Mouse (Mus musculus): ENCODE data around the gene Dnttip1.

The Dnttip1 gene

DNA sequence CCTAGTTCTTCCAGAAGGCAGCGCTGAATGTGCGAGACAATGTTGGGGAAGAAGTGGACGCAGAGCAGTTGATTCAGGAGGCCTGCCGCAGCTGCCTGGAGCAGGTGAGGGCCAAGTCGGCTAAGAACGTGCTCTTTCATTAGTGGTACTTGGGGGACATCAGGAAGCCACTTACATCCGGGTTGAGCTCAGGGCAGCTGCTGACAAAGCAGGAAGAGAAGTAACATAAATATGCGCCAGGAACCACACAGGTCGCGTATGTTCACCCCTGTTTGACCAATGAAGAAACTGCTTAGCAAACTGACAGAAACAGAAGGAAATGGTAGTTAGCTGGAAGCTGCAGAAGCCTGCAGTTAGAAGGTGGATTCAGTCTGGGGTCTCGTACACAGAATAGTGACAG, 8.3 kb downstream of the Dnttip1 start:
- no peak for DNase-seq (ENCODE audit: low spot score)

DNA sequence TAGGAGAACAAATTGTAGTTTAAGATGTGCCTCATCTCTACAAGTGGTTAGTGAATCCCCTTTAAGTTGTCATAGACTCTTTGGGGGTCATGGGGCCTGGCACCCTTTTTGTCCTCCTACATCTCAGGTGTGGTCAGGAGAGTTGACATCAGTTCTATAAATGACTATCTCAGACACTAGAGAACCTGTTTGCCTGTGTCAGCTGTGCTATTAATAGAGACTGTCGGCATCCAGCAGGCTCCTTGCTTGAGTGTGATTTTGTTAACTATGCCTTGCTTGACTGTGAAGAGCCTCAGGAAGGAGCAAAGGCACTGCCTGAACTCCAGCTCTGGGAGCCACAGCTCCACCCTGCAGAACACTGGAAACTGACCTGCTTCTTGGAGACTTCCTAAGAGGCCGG, 9.0 kb downstream of the Dnttip1 start:
- DNase-seq (ENCODE audit: low spot score): no peak

DNA sequence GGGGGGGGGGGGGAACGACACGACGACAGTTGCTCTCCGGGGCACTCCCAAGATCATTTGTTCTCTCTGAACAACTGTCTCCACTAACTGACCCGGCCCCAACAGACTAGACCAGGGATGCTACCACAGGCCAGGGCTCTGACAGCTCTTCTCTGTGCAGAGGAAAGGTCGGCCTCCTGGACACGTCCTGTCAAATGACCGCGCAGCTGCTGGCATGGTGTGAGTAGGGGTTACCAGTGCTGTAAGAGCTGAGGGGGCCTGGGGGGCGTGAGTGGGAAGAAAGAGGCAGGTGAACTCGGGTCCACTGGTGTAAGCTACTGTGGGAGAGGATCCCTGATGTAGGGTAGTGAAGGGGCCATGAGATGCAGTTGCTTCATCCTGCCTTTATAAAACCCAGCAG, 12.1 kb downstream of the Dnttip1 start:
- DNase-seq (ENCODE audit: low spot score): no peak

DNA sequence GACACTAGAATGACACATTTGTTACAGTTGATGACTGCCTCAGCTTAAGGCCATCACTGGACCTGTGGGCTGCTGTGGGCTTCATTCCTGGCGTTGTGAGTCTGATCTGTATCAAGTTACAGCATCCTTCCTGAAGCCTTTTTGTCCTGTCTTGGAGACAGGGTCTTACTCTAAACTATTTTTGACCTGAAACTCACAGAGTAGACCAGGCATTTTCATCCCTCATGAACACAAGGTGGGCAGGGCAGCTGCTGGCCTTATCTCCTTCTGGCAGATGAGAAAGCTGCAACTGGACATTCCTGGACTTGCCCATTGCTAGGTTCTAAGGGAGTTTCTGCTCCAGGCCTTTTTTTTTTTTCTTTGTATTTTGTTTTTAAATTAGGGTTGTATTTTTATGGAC, 12.9 kb downstream of the Dnttip1 start:
- no peak for DNase-seq (ENCODE audit: low spot score)

DNA sequence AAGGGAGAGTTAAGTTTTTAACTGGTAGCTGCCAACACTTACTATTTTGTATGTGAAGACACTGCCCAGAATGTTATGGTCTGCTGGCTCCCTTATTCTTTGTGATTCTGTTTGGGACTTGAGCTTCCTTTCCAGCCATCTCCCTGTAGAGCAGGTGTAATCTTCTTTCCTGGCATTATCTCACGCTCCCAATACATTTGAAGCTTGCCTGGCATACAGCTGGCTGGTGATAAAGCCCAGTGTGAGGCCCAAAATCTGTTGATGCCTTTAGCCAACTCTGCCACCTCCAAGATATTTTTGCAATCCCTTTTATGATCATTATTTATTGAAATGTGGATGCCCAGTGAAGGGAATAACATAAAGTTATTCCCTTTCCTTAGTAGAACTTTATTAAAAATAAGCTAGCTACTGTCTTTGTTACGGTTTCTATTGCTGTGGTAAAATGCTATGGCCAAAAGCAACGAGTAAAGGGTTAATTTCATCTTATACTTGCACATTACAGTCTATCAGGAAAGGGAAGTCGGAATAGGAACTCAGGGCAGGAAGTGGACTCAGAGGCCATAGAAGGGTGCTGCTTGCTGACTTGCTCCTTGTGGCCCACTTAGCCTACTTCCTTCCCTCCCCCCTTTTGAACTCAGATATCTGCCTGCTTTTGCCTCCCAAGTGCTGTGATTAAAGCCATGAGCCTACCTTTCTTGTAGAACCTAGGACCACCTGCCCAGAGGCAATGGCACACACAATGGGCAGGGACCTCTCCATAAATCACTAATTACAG, 14.5 kb downstream of the Dnttip1 start:
- no peak for DNase-seq (ENCODE audit: low spot score)

DNA sequence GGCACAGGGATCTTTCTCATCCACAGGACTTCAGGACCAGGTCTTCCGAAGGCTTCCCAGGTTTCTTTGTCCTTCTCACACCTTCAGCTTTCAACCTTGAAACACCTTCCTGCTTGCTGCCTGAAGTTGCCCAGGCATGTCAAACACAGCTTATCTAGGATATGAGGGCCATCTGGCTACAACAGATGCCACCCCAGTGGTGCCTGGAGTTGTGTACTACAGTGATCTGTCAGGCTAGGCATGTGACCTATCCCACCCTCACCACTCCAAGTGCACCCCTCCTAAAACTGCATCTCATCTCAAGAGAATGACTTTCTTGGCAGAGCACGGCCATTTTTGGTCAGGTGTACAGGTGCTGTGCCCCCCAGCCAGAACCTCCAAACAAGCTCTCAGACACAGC, 15.7 kb downstream of the Dnttip1 start:
- no peak for DNase-seq (ENCODE audit: low spot score)

DNA sequence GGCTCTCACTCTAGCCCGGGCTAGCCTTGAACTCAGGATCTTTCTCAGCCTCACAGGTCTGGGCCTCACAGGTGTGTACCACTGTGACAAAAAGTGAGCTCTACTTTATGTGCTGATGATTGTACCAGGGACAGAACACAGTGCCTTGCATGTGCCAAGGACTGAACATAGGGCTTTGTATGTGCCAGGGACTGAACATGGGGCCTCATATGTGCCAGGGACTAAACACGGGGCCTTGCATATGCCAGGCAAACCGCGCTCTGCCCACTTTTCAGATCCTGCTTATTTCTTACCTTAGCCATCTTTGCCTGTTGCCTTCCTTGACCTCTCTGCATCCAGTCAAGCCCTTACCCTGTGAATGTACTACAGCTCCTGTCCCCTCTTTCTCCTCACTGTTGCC, 16.2 kb downstream of the Dnttip1 start:
- no peak for DNase-seq (ENCODE audit: low spot score)

DNA sequence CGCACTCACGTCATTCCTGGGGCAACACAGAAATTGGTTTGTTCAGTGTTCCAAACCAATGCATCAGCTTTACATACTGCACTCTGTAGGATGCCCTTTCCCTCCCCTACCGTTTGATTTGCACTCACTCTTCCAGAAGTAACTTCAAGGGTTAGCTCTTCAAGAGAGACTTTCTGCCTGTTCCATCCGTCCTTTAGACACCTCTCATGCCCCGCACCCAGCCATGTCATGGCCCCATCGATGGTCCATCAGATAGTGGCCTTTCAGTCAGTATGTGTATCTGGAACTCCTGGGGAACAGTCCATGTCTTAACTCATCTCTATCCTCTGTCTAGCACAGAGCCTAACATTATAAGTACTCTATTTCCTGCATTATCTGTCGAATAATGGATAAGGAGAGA, 16.8 kb downstream of the Dnttip1 start:
- no peak for DNase-seq (ENCODE audit: low spot score)

DNA sequence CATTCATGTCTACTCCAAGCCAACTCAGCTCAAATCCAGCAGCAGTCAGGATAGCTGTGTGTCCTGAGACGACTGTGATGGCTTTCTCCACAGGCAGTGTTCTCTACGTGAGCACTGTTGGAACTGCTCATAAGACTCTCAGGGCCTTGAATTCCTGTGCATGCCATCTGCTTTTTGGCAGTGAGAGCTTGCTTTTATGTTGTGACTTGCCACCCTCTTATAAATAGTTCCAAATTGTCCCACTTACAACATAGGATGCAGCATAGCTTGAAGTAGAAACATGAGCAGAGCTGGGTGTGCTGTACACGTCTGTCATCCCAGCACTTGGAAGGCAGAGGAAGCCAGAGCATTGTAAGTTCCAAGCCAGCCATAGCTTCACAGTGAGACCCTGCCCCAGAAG, 20.1 kb downstream of the Dnttip1 start:
- no peak for DNase-seq (ENCODE audit: low spot score)

DNA sequence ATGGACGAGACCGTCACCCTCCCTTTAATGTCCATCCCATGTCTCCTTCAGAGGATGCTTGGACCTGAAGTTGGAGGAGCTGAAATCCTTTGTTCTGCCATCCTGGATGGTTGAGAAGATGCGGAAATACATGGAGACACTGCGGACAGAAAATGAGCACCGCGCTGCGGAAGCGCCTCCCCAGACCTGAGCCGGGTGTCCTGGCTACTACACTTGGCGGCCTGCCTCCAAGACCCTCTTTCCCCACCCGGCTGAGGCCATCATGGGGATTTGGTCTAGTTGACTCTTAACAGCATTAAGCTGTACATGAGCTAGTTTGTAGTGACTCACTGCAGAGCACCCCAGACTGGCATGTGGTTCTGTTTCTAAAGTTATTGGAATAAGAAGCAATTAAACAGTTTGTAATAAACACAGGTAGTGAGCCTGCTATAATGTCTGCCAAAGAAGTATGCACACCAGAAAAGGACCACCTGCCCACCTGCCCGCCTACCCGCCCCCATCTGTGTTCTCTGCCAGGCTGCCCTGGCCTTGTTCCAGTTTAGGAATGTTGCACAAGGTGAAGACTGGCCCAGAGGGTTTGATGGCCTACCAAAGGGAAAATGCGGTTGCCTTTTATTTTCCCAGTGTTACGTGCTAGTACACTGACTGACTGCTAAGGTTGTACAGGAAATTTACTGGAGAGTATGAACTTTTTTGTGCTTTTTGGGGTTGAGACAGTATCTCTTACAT, 22.2 kb downstream of the Dnttip1 start:
- DNase-seq (ENCODE audit: low spot score): no peak

DNA sequence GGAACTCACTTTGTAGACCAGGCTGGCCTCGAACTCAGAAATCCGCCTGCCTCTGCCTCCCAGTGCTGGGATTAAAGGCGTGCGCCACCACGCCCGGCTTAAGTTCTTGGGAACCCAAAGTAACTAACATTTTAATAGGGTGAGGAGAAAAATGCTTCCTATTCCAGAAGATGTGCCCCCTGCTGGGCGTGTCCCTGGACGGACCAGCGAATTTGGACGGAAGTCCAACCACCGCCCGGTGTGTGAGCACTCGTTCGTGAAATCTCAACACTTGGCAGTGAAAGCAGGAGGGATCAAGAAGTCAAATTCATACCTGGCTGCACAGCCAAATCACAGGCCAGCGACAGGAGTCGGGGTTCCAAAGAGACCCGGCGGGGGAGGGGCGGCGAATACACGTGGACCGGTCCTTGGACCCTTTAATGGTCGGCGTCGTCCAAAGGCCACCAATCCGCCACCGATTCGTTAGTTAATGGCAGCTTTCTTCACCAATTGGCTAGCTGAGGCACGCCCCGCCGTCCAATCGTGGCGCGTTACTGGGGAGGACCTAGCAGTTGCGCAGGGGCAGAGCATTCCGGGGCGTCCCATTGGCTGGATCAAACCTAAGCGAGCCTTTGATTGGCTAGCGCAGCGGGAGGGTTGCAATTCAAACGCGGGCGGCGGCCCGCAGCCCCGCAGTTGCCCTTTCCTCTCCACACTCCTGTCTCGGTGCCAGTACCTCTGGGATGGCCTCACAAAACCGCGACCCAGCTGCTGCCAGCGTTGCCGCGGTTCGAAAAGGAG, 23.7 kb downstream of the Dnttip1 start, which contains the start of gene Ube2c:
TSS of gene Ube2c (plus strand) at position 641 of the 780 bp plus-strand sequence.
- peak; percentile 96 for DNase-seq (ENCODE audit: low spot score)

DNA sequence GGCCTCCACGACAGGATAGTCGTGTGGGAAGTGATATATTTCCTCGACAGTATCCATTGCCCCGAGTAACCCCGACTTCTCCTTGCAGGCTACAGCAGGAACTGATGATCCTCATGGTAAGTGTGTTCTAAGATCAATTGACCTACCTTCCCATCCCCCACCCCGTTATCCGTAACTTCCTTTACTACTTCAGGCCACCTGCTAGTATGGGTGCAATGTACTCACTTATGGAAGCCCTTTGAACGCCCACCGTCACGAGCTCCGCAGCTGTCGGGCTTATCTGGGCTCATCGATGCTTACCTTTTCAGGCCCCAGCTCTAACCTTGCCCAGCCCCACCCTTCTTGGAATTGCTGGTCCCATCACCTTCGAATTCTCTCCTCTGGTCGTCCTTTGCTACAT, 24.5 kb downstream of the Dnttip1 start:
- no peak for DNase-seq (ENCODE audit: low spot score)

DNA sequence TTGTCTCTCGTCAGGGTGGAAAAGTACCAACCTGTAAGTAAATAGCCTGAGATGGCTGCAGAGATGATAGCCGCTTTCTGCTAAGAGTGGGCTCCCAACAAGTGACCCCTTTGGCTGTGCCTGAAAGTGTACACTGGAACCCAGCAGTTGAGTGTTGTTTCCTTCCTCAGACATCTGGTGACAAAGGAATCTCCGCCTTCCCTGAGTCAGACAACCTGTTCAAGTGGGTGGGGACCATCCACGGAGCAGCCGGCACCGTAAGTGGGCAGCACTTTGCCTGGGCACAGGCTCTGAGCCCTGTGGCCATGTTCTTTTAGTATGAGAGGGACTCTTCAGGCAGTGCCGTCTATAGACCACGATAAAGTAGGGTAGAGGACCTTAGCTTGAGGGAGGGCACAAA, 25.3 kb downstream of the Dnttip1 start:
- no peak for DNase-seq (ENCODE audit: low spot score)

DNA sequence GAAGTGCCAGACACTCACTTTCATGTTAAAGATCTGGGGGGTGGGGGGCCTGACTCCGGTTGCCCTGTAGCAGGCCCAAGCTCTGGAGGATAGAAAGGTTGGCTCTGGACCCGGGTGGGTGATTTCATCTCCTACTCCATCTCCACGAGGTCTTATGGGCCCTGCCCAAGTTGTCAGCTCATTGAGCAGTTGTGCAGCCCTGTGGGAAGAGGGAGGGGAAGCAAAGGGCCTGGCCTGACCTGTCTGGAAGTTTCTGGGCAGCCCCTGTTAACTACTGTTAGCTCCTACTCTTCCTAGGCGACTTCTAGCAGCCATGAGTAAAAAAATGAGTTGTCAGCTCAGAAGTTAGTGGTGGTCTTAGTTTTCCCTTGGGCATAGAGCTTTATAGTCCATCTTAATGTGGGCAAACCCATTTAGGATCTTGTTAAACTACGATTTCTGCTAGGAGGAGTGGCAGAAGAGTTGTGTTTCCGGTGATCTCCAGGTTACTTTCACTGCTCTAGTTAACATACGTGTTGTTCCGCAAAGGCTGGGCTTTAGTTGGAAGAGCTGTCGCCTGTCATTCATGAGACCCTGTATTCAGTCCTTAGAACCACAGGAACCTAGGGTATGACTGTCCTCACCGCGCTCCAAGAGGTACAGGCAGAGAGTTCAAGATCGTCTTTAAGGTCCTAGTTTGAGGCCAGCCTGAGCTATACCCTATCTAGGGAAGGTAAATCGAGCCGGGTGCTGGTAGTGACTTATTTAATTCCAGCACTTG, 27.6 kb downstream of the Dnttip1 start:
- no peak for DNase-seq (ENCODE audit: low spot score)

DNA sequence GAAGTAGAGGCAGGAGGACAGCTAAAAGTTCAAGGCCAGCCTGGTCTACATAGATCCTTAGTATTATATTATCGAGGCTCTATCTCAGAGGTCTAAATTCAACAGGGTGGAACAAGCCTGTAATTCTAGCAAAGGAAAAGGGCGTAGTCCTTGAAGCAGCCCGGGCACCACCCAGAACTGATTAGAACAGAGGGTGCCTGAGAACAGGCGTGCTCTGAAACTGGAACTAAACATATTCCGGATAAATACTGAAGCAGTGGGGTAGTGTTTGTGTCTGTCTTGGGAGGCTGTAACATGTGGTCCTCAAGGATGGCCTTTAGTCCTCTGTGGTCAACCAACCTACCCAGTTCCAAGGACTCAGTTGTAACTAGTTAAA, 28.2 kb downstream of the Dnttip1 start:
- no peak for DNase-seq (ENCODE audit: low spot score)

DNA sequence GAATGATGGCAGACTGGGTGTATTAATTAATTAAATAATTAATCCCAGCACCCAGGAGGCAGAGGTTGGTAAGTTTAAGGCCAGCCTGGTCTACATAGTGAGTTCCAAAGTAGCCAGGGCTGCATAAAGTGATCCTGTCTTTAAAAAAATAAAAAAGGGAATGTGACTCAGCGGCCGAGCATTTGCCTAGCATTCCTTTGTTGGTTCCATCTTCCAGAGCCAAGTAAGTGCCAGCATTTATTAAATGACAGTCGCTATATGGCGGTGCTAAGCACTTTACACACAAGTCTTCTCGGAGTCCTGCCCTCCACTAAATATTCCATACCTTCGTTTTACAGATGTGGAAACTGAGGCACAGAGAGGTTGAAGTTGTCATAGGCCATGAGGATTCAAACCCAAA, 30.3 kb downstream of the Dnttip1 start:
- no peak for DNase-seq (ENCODE audit: low spot score)

DNA sequence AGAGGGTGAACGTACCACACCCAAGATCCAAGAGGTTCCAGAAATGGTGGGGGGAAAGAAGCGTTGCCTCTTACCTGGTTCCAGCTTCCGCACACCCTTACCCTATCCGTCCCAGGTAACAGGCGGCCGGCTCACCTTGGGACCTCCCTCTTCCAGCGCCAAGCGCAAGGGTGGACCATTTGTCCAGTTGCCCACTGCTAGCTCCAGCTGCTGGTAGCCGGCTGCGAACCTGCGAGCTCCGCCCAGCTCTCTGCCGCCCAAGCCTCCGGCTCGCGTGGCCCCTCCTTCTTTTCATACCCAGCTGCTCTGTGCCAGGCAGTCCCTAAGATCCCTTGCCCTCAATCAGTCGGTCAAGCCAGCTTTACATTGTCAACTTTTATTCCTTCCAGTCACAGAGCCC, 31.0 kb downstream of the Dnttip1 start:
- no peak for DNase-seq (ENCODE audit: low spot score)

DNA sequence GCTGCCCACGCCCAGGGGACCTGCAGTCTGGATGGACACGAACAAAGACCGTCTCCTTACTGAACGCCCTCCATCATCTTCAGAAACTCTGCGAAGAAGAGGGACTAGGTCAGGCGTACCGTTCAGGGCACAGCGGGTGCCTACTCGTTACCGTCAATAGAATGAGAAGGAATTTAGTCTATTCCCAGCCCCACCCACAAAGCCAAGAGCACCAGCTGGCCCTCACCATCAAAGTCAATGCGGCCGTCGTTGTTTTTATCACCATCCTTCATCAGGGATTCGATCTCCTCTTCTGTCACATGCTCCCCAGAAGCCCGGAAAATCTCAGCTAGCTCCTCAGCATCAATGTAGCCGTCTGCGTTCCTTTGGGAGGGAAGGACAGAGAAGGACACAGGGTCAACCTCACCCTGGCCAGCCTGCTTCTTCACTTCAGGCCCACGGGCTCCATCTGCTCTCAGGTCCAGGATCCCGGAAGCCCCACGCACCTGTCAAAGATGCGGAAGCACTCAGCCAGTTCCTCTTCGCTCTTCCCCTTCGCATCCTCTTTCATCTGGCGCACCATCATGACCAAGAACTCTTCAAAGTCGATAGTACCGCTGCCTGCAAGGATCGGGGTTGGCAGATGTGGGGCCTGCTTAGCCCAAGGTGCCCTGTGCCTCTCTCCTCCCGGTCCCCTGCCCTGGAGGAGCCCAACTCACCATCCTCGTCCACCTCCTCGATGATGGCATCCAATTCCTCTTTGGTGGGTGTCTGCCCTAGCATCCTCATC, 31.6 kb downstream of the Dnttip1 start:
- no peak for DNase-seq (ENCODE audit: low spot score)

DNA sequence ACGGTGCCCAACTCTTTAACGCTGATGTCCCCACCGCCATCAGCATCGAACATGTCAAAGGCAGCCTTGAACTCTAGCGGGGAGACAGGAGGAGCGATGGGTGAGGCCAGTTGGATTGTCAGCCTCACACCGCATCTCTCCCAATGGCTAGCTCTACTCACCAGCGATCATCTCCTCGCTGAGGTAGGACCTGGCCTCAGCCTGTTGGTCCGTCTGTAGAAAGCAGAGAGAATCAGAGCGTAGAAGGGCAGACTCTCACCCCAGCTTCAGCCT, 32.2 kb downstream of the Dnttip1 start:
- DNase-seq (ENCODE audit: low spot score): no peak

DNA sequence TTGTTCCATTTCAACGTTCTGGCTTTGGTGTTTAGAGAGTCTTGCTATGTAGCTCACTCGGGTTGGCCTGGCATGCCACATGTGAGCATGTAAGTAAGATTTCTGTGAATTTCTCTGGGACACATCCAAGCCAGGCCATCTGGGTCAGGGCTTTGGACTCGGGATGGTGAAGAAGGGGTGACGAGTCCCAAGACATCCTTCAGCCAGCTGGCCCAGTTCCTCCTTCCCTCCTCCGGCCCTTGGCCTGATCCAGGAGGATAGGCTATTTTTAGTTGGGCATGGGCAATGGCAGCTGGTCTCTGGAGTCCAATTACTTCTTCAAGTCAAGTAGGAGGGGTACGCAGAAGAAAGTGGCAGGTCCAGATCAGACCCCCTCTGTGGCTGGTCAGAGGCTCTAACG, 33.0 kb downstream of the Dnttip1 start:
- no peak for DNase-seq (ENCODE audit: low spot score)

DNA sequence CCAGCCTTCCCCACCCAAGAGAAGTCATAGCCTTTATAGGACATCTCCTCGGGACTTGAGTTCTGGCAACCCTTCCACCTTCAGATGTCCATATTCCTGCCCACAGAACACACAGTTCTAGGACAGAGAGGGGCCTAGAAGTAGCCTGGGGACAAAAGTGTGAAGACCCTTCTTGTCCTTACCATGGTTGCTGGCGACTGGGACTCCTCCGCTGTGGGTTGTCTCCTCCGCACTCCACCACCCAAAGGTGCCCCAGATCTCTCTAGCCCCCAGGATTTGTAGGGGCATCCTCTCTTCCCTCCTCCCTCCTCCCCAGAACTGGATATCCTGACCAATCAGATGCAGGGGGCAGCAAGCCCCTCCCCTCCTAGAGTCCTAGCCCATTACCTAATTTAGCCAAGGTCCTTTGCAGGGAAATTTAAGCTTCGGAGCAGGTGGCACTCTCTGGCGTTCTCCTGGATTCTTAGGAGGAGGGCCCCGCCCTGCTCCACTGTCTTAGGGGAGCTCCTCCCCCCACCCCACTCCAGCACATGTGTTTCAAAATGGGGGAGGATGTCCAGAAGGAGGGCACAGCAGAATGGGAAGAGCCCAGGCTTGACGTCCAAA, 33.8 kb downstream of the Dnttip1 start, which contains the start of gene Tnnc2:
TSS of gene Tnnc2 (minus strand) at position 487 of the 606 bp plus-strand sequence.
- DNase-seq (ENCODE audit: low spot score): no peak

Data from left cerebral cortex, adult 11 months (tissue).